ENCODE assay signal across 28 mouse cellular contexts in the genomic region with DNA sequence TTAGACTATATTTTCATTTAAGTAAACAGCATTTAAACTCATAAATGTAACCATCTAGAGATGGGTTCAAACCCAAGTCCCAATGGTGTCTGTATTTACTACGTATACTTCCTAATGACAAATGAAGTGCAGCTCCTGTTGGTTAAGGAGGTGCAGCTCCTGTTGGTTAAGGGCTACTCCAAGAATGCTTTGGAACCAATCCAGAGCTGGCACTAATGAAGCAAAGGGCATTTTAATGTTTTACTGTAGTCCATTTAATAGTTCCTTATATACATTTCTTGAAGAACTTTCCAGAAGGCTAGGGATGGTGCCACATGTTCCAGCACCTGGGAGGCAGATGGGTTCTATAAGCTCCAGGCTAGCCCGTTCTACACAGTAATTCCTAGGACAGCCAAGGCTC. TPM values are rescaled to one million over a fixed set of nuclear protein-coding genes. Genes with fewer than 3 reads are reported as not detected.
DNase-seq lines count a peak whose midpoint lies in the region; ATAC-seq and TF ChIP-seq lines count a peak whose summit lies in the region.
"Had no signal": no experiment of that assay in that cellular context is flagged by ENCODE, and none has a peak within 500 bp of the region (broad histone marks: within the 10 kb centered on the region; RNA-seq: fewer than 3 reads in every experiment).

No protein-coding gene starts in this region.

- no peak for TF ChIP-seq CTCF in gastrocnemius, adult 2 months (IDR thresholded peaks at IDR 0.05)
- no peak for TF ChIP-seq CTCF in kidney, adult 2 months (conservative IDR thresholded peaks at IDR 0.05; ENCODE audit: insufficient read depth, insufficient read length, low read depth, low read length)

- no peaks in the 10 kb centered on the region for H3K9me3 ChIP-seq in kidney, embryonic 14.5 days (ENCODE audit: control insufficient read depth, low read length)
- H3K9me3 ChIP-seq: embryonic facial prominence, embryonic 10.5 days; embryonic facial prominence, embryonic 13.5 days; forebrain, embryonic 12.5 days; forebrain, embryonic 15.5 days; heart, embryonic 12.5 days; heart, embryonic 15.5 days had no signal

- H3K4me3 ChIP-seq in gastrocnemius, adult 2 months: no peak overlapping the region
- no peak overlapping the region for H3K4me3 ChIP-seq in kidney, adult 2 months (ENCODE audit: insufficient read depth, low read depth, low read length)
- H3K4me3 ChIP-seq in kidney, embryonic 14.5 days (ENCODE audit: low read length): no peak overlapping the region
- H3K4me3 ChIP-seq: embryonic facial prominence, embryonic 10.5 days; embryonic facial prominence, embryonic 13.5 days; erythroblast, embryonic 14.5 days; forebrain, embryonic 12.5 days; forebrain, embryonic 15.5 days; heart, embryonic 12.5 days; heart, embryonic 15.5 days had no signal

- no peaks in the 10 kb centered on the region for H3K27me3 ChIP-seq in kidney, adult 2 months (replicated peaks; ENCODE audit: control insufficient read depth, insufficient read depth, low read length)
- H3K27me3 ChIP-seq in kidney, embryonic 14.5 days (ENCODE audit: control insufficient read depth, insufficient read depth, low read length): no peaks in the 10 kb centered on the region
- H3K27me3 ChIP-seq: embryonic facial prominence, embryonic 13.5 days; forebrain, embryonic 12.5 days; forebrain, embryonic 15.5 days; heart, embryonic 12.5 days; heart, embryonic 15.5 days had no signal

- H3K36me3 ChIP-seq in kidney, adult 2 months (ENCODE audit: control insufficient read depth, insufficient read depth, low read length): no peaks in the 10 kb centered on the region
- no peaks in the 10 kb centered on the region for H3K36me3 ChIP-seq in kidney, embryonic 14.5 days (ENCODE audit: control insufficient read depth, insufficient read depth, low read length)
- H3K36me3 ChIP-seq: embryonic facial prominence, embryonic 10.5 days; embryonic facial prominence, embryonic 13.5 days; forebrain, embryonic 12.5 days; forebrain, embryonic 15.5 days; heart, embryonic 15.5 days had no signal

- no peak overlapping the region for H3K9ac ChIP-seq in kidney, embryonic 14.5 days (ENCODE audit: low read depth, low read length)
- H3K9ac ChIP-seq: embryonic facial prominence, embryonic 13.5 days; forebrain, embryonic 12.5 days; forebrain, embryonic 15.5 days; heart, embryonic 12.5 days; heart, embryonic 15.5 days; hindbrain, embryonic 14.5 days had no signal

- intact Hi-C loops in gastrocnemius, adult 2 months (cut with DNase I): no loop called here

- 65% methylated on average over 2 of the region's 2 CpGs for WGBS in kidney, adult 2 months
- WGBS in kidney, embryonic 14.5 days: 95% methylated on average over 2 of the region's 2 CpGs

- peak overlapping the region; percentile 43 for H3K27ac ChIP-seq in gastrocnemius, adult 2 months
- no peak overlapping the region for H3K27ac ChIP-seq in kidney, adult 2 months (ENCODE audit: insufficient read depth, low read depth, low read length)
- no peak overlapping the region for H3K27ac ChIP-seq in kidney, embryonic 14.5 days (ENCODE audit: low read depth, low read length)
- H3K27ac ChIP-seq: embryonic facial prominence, embryonic 10.5 days; embryonic facial prominence, embryonic 13.5 days; forebrain, embryonic 12.5 days; forebrain, embryonic 15.5 days; heart, embryonic 15.5 days; hindbrain, embryonic 14.5 days; hindbrain, postnatal 0 days had no signal

- DNase-seq in gastrocnemius, adult 2 months: no peak
- no peak for DNase-seq in gastrocnemius, postnatal 4 days (ENCODE audit: low spot score in 2 of 2)
- peak; percentile 75 for DNase-seq in kidney, adult 2 months
- no peak for DNase-seq in kidney, postnatal 4 days
- DNase-seq in kidney, postnatal 14 days: peak; percentile 51
- DNase-seq: adrenal gland, adult 8-10 months; adrenal gland, postnatal 25 days; cerebellum, adult 11-12 months; cerebellum, adult 8-10 months; cerebellum, postnatal 10 days; cerebellum, postnatal 36 days; embryo, embryonic 11 days; gastrocnemius, postnatal 10 days; gastrocnemius, postnatal 36 days; heart, adult 18-20 months; heart, postnatal 10 days; heart, postnatal 36 days had no signal

- peaks cover 2% of the 10 kb centered on the region; the same call in 1 of the 2 replicates for H3K4me1 ChIP-seq in kidney, adult 2 months (ENCODE audit: control insufficient read depth, insufficient read depth, low read length)
- H3K4me1 ChIP-seq in kidney, embryonic 14.5 days (ENCODE audit: control insufficient read depth, insufficient read depth, low read length): no peaks in the 10 kb centered on the region
- H3K4me1 ChIP-seq: forebrain, embryonic 12.5 days; forebrain, embryonic 15.5 days had no signal

- no peak for ATAC-seq in kidney, embryonic 14.5 days (ENCODE audit: low FRiP score, low TSS enrichment)
- ATAC-seq: activated CD4-positive, CD25-positive, alpha-beta regulatory T cell, adult 4 months; forebrain, embryonic 15.5 days; hindbrain, postnatal 0 days had no signal

- no peak overlapping the region for H3K4me2 ChIP-seq in kidney, embryonic 14.5 days (replicated peaks; ENCODE audit: low read depth, low read length)
- H3K4me2 ChIP-seq: embryonic facial prominence, embryonic 13.5 days; forebrain, embryonic 12.5 days; forebrain, embryonic 15.5 days; heart, embryonic 12.5 days; heart, embryonic 15.5 days; hindbrain, embryonic 14.5 days had no signal

- TF ChIP-seq POLR2A in kidney, adult 2 months (IDR thresholded peaks at IDR 0.05; ENCODE audit: low read depth, low read length): no peak

RNA-seq across cellular contexts. Expression of a gene that starts 20.3 kb away (rescaled TPM):
- total RNA-seq in gastrocnemius, adult 2 months (2021): 100 to 1,000 TPM; 127 to 221 TPM
- total RNA-seq in gastrocnemius, postnatal 4 days (2021): 10 to 100 TPM; 20.5 to 24.0 TPM
- polyA plus RNA-seq in kidney, adult 2 months (2012; rRNA removed): 150 and 153 TPM in 2 replicates
- 4.5 and 8.4 TPM in 2 replicates for polyA plus RNA-seq in kidney, embryonic 14.5 days (2014; fragmentation: Nextera tagmentation; extraction: Ambion mirVana)
- polyA plus RNA-seq: activated CD4-positive, CD25-positive, alpha-beta regulatory T cell, adult 4 months had no signal

Comparison
In these comparisons a context has a peak if more than half of its experiments do, and no peak if none do; other contexts are left out.
1. DNase-seq: peak in kidney, adult 2 months (single experiment) and kidney, postnatal 14 days (single experiment); none in gastrocnemius, adult 2 months (single experiment), gastrocnemius, postnatal 4 days (0 of 2) and kidney, postnatal 4 days (0 of 2).
2. RNA of a gene that starts 20.3 kb away (total RNA-seq): 127 to 221 TPM in gastrocnemius, adult 2 months; 20.5 to 24.0 TPM in gastrocnemius, postnatal 4 days; every median in the first group is over 4 times any median in the second.